Mouse (Mus musculus): ENCODE data around the gene Fpgs. TPM values are rescaled to one million over a fixed set of nuclear protein-coding genes. Genes with fewer than 3 reads are reported as not detected.

The Fpgs gene
- polyA plus RNA-seq, 1 experiment from 2014 or later, result 32.0 TPM

DNA sequence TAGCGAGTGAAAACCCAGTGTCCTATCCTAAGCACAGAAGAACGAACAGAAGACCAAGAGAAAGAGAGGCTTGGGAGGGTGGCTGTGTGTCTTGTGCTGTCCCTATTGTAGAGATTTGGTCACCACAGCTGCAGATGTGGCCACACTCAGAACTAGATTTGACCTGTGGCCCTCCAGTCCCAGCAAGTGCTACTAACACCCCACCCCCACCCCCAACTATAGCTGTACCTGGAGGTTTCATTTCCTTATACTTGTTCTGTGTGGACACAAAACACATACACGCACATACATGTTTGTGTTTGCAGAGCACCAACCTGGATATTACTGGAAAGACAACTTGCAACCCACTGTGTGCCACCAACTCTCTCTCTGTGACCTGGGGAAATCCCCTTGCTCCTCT is 16.1 kb upstream of the Fpgs start:
- H3K36me3 ChIP-seq (ENCODE audit: control insufficient read depth, insufficient read depth, low read length), result no peaks in the 10 kb centered on the region
- peaks cover 17% of the 10 kb centered on the region for H3K4me1 ChIP-seq (ENCODE audit: control insufficient read depth, insufficient read depth, low read length)
- no peak for ATAC-seq
- H3K4me2 ChIP-seq (ENCODE audit: low read depth, low read length), result no peak overlapping the region
- H3K9me3 ChIP-seq (ENCODE audit: control insufficient read depth, low read length), result no peaks in the 10 kb centered on the region
- H3K27ac ChIP-seq (ENCODE audit: low read length), result no peak overlapping the region
- WGBS, result 94% methylated on average over 3 of the region's 3 CpGs
- no peak overlapping the region for H3K4me3 ChIP-seq (ENCODE audit: low read length)
- H3K27me3 ChIP-seq (replicated peaks; ENCODE audit: control insufficient read depth, insufficient read depth, low read length), result no peaks in the 10 kb centered on the region
- H3K9ac ChIP-seq (ENCODE audit: low read depth, low read length), result no peak overlapping the region

DNA sequence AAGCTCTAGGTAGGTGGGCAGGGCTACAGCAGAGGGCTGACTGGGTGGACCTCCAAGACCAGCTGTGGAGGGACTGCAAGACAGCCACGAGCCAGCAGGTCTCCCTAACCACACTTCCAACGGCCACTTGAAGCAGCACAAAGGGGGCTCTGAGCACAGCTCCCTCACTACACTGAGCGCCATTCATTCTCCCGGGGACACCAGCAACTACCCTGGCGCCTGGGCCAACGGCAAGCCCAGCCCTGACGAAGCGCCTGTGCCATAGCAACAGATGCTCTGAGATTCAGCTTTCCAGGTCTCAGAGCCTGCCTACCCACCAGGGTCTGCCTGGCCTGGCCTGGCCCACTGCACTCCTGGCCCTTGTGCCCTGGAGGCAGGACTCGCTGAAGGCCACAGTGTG is 14.8 kb upstream of the Fpgs start:
- Histone ChIP-seq H3K4me3 (ENCODE audit: low read length) (no peak overlapping the region), H3K36me3 (ENCODE audit: control insufficient read depth, insufficient read depth, low read length) (no peaks in the 10 kb centered on the region), H3K9ac (ENCODE audit: low read depth, low read length) (no peak overlapping the region), H3K9me3 (ENCODE audit: control insufficient read depth, low read length) (no peaks in the 10 kb centered on the region), H3K4me1 (ENCODE audit: control insufficient read depth, insufficient read depth, low read length) (peaks cover 28% of the 10 kb centered on the region), H3K27ac (ENCODE audit: low read length) (no peak overlapping the region; the same call in 1 of the 2 replicates), H3K4me2 (ENCODE audit: low read depth, low read length) (no peak overlapping the region), H3K27me3 (replicated peaks; ENCODE audit: control insufficient read depth, insufficient read depth, low read length) (no peaks in the 10 kb centered on the region)
- ATAC-seq, result no peak
- 62% methylated on average over 9 of the region's 9 CpGs for WGBS

GRCm38 (mm10) chr2:32714987-32715425 is 11.1 kb upstream of the Fpgs start:
- Histone ChIP-seq H3K27me3 (replicated peaks; ENCODE audit: control insufficient read depth, insufficient read depth, low read length) (no peaks in the 10 kb centered on the region), H3K4me2 (ENCODE audit: low read depth, low read length) (no peak overlapping the region), H3K4me1 (ENCODE audit: control insufficient read depth, insufficient read depth, low read length) (peaks cover 25% of the 10 kb centered on the region), H3K4me3 (ENCODE audit: low read length) (no peak overlapping the region), H3K9me3 (ENCODE audit: control insufficient read depth, low read length) (no peaks in the 10 kb centered on the region), H3K9ac (ENCODE audit: low read depth, low read length) (peak overlapping the region; percentile 29; the same call in 1 of the 2 replicates), H3K36me3 (ENCODE audit: control insufficient read depth, insufficient read depth, low read length) (no peaks in the 10 kb centered on the region), H3K27ac (ENCODE audit: low read length) (peak overlapping the region; percentile 81)
- WGBS, result 37% methylated on average over 4 of the region's 4 CpGs
- ATAC-seq, result 0 out of 2 replicates have a peak, but pooled peaks have one; percentile 13

GRCm38 (mm10) chr2:32714117-32714986 is 10.4 kb upstream of the Fpgs start:
- H3K9me3 ChIP-seq (ENCODE audit: control insufficient read depth, low read length), result no peaks in the 10 kb centered on the region
- no peaks in the 10 kb centered on the region for H3K27me3 ChIP-seq (replicated peaks; ENCODE audit: control insufficient read depth, insufficient read depth, low read length)
- WGBS, result 45% methylated on average over 11 of the region's 11 CpGs
- no peak for ATAC-seq
- peaks cover 25% of the 10 kb centered on the region for H3K4me1 ChIP-seq (ENCODE audit: control insufficient read depth, insufficient read depth, low read length)
- peak overlapping the region; percentile 85 for H3K9ac ChIP-seq (ENCODE audit: low read depth, low read length)
- H3K27ac ChIP-seq (ENCODE audit: low read length), result peak overlapping the region; percentile 81
- peaks cover 6% of the 10 kb centered on the region for H3K36me3 ChIP-seq (ENCODE audit: control insufficient read depth, insufficient read depth, low read length)
- H3K4me2 ChIP-seq (ENCODE audit: low read depth, low read length), result no peak overlapping the region
- H3K4me3 ChIP-seq (ENCODE audit: low read length), result no peak overlapping the region

DNA sequence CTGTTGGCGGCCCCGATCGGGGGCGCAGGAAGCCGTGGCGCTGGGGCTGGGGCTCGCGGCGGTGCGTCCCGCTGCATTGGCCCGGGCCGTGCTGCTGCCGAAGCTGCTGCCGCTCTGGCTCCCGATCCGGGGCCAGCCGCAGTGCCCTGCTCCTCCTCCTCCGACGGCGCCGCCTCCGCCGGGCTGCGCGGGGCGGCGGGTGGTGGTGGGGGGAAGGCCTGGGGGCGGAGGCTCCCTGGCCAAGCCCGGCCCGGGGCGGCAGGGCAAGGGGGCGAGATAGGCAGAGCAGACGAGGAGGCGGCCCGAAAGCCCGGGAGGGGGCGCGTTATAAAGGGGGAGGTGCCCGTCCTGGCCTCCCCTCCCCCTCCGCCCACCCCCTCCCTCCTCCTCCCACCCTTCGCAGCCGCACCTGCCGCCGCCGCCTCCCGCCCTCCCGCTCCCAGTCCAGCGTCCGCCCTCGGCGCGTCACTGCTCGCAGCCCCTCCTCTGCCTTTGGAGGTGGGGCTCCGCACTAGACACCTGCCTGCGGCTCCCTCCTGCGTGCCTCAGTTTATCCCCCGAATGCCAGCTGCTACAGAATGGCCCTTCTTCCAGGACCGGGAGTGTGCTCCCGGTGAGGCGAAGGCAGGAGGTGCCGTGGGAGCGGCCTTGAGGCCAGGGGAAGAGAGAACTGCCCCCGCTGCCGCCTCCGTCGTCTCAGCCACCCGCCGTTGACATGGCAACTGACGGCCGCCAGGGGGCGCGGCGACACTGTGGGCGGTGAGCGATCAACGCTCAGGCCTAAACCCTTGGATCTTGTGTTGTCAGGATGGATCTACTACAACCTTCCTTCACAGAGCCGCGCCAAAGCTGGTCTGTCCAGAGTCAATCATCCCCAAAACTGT is 9.2 kb upstream of the Fpgs start, which contains the start of gene Cdk9:
Gene Cdk9 (minus strand): TSS at position 143 of the 884 bp plus-strand sequence.
- Histone ChIP-seq H3K4me3 (ENCODE audit: low read length) (peak within 1 kb of the TSS; percentile 88), H3K9me3 (ENCODE audit: control insufficient read depth, low read length) (no peaks in the 10 kb centered on the region), H3K27me3 (replicated peaks; ENCODE audit: control insufficient read depth, insufficient read depth, low read length) (no peaks in the 10 kb centered on the region), H3K4me2 (ENCODE audit: low read depth, low read length) (peak within 1 kb of the TSS; percentile 77), H3K4me1 (ENCODE audit: control insufficient read depth, insufficient read depth, low read length) (peaks cover 25% of the 10 kb centered on the region), H3K27ac (ENCODE audit: low read length) (peak within 1 kb of the TSS; percentile 96), H3K36me3 (ENCODE audit: control insufficient read depth, insufficient read depth, low read length) (peaks cover 8% of the 10 kb centered on the region), H3K9ac (ENCODE audit: low read depth, low read length) (peak within 1 kb of the TSS; percentile 85)
- peak; percentile 88 for ATAC-seq
- WGBS, result under 1% methylated on average over 59 of the region's 79 CpGs

- Histone ChIP-seq H3K36me3 (ENCODE audit: control insufficient read depth, insufficient read depth, low read length) (peaks cover 8% of the 10 kb centered on the region), H3K9ac (ENCODE audit: low read depth, low read length) (peak overlapping the region; percentile 85), H3K4me2 (ENCODE audit: low read depth, low read length) (peak overlapping the region; percentile 65), H3K4me1 (ENCODE audit: control insufficient read depth, insufficient read depth, low read length) (peaks cover 25% of the 10 kb centered on the region), H3K27ac (ENCODE audit: low read length) (peak overlapping the region; percentile 96), H3K27me3 (replicated peaks; ENCODE audit: control insufficient read depth, insufficient read depth, low read length) (no peaks in the 10 kb centered on the region), H3K4me3 (ENCODE audit: low read length) (peak overlapping the region; percentile 88), H3K9me3 (ENCODE audit: control insufficient read depth, low read length) (no peaks in the 10 kb centered on the region)
- under 1% methylated on average over 31 of the region's 44 CpGs for WGBS
- ATAC-seq, result peak; percentile 91
Measured at GRCm38 (mm10) chr2:32712586-32712933, 8.6 kb upstream of the Fpgs start.

DNA sequence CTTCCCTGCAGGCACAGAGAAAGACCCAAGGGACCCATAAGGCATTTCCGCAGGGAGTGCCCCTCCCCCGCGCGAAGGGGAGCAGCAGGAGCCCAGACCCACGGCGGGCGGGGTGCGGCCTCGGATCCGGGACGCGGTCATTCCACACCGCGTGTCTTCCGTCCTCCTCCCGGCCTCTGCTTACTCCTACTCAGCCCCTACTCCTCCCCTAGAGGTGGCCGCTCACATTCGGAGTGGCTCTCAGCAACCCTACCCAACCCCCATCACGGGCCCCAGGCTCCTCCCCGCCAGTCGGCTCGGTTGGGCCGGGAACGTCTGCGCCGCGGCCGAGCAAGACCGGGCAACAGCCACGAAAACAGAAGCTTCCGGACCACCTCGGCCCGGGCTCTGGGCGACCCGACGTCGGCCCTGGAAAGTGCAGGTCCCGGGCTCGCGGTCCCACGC is 8.2 kb upstream of the Fpgs start:
- peak overlapping the region; percentile 77 for H3K4me2 ChIP-seq (ENCODE audit: low read depth, low read length)
- WGBS, result 0% methylated on average over 41 of the region's 41 CpGs
- H3K36me3 ChIP-seq (ENCODE audit: control insufficient read depth, insufficient read depth, low read length), result peaks cover 10% of the 10 kb centered on the region
- ATAC-seq, result peak; percentile 67
- H3K4me1 ChIP-seq (ENCODE audit: control insufficient read depth, insufficient read depth, low read length), result peaks cover 25% of the 10 kb centered on the region
- peak overlapping the region; percentile 88 for H3K4me3 ChIP-seq (ENCODE audit: low read length)
- H3K9ac ChIP-seq (ENCODE audit: low read depth, low read length), result peak overlapping the region; percentile 85
- no peaks in the 10 kb centered on the region for H3K27me3 ChIP-seq (replicated peaks; ENCODE audit: control insufficient read depth, insufficient read depth, low read length)
- peak overlapping the region; percentile 96 for H3K27ac ChIP-seq (ENCODE audit: low read length)
- no peaks in the 10 kb centered on the region for H3K9me3 ChIP-seq (ENCODE audit: control insufficient read depth, low read length)

DNA sequence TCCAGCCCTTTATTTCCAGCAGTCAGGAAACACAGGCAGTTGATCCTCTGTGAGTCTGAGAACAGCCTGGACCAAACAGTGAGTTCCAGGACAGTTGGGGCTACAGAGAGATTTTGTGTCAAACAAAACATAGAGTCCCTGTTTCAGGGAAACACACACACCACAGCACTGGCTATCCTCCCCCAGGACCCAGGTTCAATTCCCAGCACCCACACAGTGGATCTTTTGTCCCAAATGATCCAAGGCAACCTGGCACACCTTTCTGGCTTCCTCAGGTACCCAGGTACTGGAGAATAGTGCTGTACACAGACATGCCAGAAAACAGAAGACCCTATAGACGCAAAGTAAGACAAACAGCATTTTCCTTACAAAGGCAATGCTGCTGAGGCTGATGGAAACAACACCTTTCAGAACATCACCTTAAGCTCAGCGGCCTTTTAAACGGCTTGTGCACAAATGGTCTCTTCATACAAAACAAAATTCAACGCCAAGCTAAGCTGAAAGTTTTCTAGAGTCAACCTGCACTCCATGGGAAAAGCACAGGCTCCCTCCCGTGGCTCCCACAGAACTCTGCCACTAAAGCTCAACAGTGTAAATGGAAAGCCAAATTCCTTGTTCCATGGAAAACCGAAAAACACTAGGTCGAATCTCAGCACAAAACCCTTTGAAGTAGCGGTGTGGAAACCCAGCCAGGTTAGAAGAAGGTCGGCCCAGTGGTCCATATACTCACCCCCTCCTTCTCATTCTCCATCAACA is 7.5 kb upstream of the Fpgs start:
- Histone ChIP-seq H3K27ac (ENCODE audit: low read length) (peak overlapping the region; percentile 96), H3K4me3 (ENCODE audit: low read length) (peak overlapping the region; percentile 88), H3K9ac (ENCODE audit: low read depth, low read length) (peak overlapping the region; percentile 85), H3K36me3 (ENCODE audit: control insufficient read depth, insufficient read depth, low read length) (peaks cover 15% of the 10 kb centered on the region), H3K9me3 (ENCODE audit: control insufficient read depth, low read length) (no peaks in the 10 kb centered on the region), H3K27me3 (replicated peaks; ENCODE audit: control insufficient read depth, insufficient read depth, low read length) (no peaks in the 10 kb centered on the region), H3K4me1 (ENCODE audit: control insufficient read depth, insufficient read depth, low read length) (peaks cover 25% of the 10 kb centered on the region), H3K4me2 (ENCODE audit: low read depth, low read length) (peak overlapping the region; percentile 77)
- no peak for ATAC-seq
- WGBS, result 25% methylated on average over 9 of the region's 9 CpGs
